Mouse (Mus musculus) bone marrow, adult 2 months (tissue): ENCODE data around the gene Elmo1.

ENCODE experiments used
- CTCF ChIP-seq: fragments of 200-500 bp; IDR thresholded peaks from 2 replicates; pipeline ENCODE4 v1.5.1; 2011; ENCODE audit warnings: low read length, control low read depth; ENCODE audit not compliant: control insufficient read depth, insufficient read depth
- POLR2A ChIP-seq: fragments of 200-500 bp; IDR thresholded peaks from 2 replicates; pipeline ENCODE4 v1.6.1; 2011; ENCODE audit warnings: low read depth, mild to moderate bottlenecking, control low read depth, low read length, borderline replicate concordance; ENCODE audit not compliant: control insufficient read depth

- TF ChIP-seq CTCF (no peak; the same call in 1 of the 2 replicates), POLR2A (no peak)
These were observed 117.7 kb downstream of the Elmo1 start for GRCm38 (mm10) chr13:20207950-20208642.
